Mouse (Mus musculus): ENCODE data around the gene Foxp1.

The Foxp1 gene

GRCm38 (mm10) chr6:98930652-98931300, 591.7 kb downstream of the Foxp1 start:
- DNase-seq, result no peak

DNA sequence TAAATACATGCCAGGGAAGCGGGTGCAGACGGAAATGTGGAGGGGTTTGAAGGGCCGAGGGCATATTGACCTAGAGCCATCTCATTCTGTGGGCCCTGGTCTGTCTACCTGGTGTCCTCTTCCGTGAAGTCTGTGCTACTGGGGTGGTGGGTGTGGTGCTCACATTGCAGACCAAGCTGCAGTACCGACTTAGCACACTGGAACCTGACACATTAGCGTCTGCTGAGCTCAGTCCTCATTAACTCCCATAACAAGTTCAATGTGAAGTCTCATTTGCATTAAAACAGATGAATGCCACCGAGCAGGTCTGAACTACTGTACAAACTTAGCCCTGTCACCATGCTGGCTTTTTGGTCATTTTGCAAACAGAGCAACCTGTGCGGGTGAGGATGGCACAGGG, 594.2 kb downstream of the Foxp1 start:
- no peak for DNase-seq

- DNase-seq, result no peak
Measured at GRCm38 (mm10) chr6:98901259-98901658, 621.3 kb downstream of the Foxp1 start.

GRCm38 (mm10) chr6:98878208-98878607, 644.3 kb downstream of the Foxp1 start:
- DNase-seq, result no peak

DNA sequence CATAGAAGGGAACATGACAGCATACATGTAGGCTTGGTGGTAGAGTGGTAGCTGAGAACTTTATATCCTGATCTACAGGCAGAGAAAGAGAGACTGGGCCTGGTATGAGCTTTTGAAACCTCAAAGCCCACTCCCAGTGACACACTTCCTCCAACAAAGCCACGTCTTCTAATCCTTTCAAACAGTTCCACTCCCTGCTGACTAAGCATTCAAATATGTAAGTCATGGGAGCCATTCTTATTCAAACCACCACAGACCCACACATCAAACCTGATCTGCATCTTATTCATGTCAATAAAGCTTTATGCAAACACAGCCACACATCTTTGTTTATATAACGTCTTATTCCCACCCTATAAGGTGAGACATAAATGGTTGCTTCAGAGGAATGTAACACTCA, 646.1 kb downstream of the Foxp1 start:
- no peak for DNase-seq
